Mouse (Mus musculus) limb, embryonic 14.5 days (tissue): Measurements from ENCODE around the gene Chrng. TPM values are rescaled to one million over a fixed set of nuclear protein-coding genes. Genes with fewer than 3 reads are reported as not detected.
A peak's percentile ranks its signal among the peaks of the same experiment; 100 is the strongest.

ENCODE experiments used
- ATAC-seq: fragments of 200-750 bp; cut with Nextera tagmentation; 2 replicates; pipeline ENCODE4 v1.8.0; 2017; ENCODE audit warnings: low read depth, moderate number of reproducible peaks, moderate TSS enrichment; ENCODE audit not compliant: low FRiP score
- DNase-seq: peaks from one replicate; pipeline ENCODE4 v3.0.0-alpha.2; 2015; ENCODE audit warnings: low spot score
- H3K27ac ChIP-seq: fragments of 300-500 bp; sonication (generic); replicated peaks from 2 replicates; pipeline ENCODE4 v1.5.1; 2014; ENCODE audit warnings: low read depth, mild to moderate bottlenecking, low read length, moderate library complexity, mixed read lengths
- H3K27me3 ChIP-seq: fragments of 300-500 bp; sonication (generic); 2 replicates; pipeline ENCODE4 v1.6.1; 2014; ENCODE audit warnings: low read length, mixed read lengths; ENCODE audit not compliant: control insufficient read depth, insufficient read depth
- H3K36me3 ChIP-seq: fragments of 300-500 bp; sonication (generic); 2 replicates; pipeline ENCODE4 v1.6.1; 2014; ENCODE audit warnings: mild to moderate bottlenecking, low read length, moderate library complexity, mixed read lengths; ENCODE audit not compliant: control insufficient read depth, insufficient read depth
- H3K4me1 ChIP-seq: fragments of 300-500 bp; sonication (generic); 2 replicates; pipeline ENCODE4 v1.6.1; 2014; ENCODE audit warnings: antibody characterized with exemption, low read length, mixed read lengths; ENCODE audit not compliant: control insufficient read depth, insufficient read depth
- H3K4me2 ChIP-seq: fragments of 300-500 bp; sonication (generic); replicated peaks from 2 replicates; pipeline ENCODE4 v1.6.1; 2014; ENCODE audit warnings: low read depth, mild to moderate bottlenecking, low read length, moderate library complexity; ENCODE audit not compliant: severe bottlenecking
- H3K4me3 ChIP-seq: fragments of 300-500 bp; sonication (generic); replicated peaks from 2 replicates; pipeline ENCODE4 v1.5.1; 2014; ENCODE audit warnings: low read length
- H3K9ac ChIP-seq: fragments of 300-500 bp; sonication (generic); 2 replicates; pipeline ENCODE4 v1.6.1; 2014; ENCODE audit warnings: mild to moderate bottlenecking, low read depth, low read length, moderate library complexity; ENCODE audit not compliant: severe bottlenecking
- H3K9me3 ChIP-seq: fragments of 300-500 bp; sonication (generic); 2 replicates; pipeline ENCODE4 v1.6.1; 2016; ENCODE audit warnings: low read length; ENCODE audit not compliant: control insufficient read depth
- POLR2A ChIP-seq: fragments of 200-500 bp; IDR thresholded peaks from 2 replicates; pipeline ENCODE4 v1.8.0; 2012; ENCODE audit warnings: inconsistent platforms, mild to moderate bottlenecking, moderate library complexity, borderline replicate concordance; ENCODE audit not compliant: insufficient read depth, insufficient read length; ENCODE audit errors: extremely low read depth
- WGBS: fragments of 180-500 bp; shearing (Covaris S2); extraction: QIAGEN DNeasy Blood & Tissue Kit; methylation state at CpG from one replicate; pipeline ENCODE4 v1.1.7; 2014; 5-methylcytosine and 5-hydroxymethylcytosine counted together
- polyA plus RNA-seq, 2 experiments: library from polyadenylated mRNA; depleted of rRNA in 1 of 2; stranded (reverse) in 1 of 2; unstranded in 1 of 2; fragments of >200 nt; fragmentation: Nextera tagmentation in 1 of 2; extraction: Ambion mirVana in 1 of 2; gene quantifications; 2 replicates each; pipeline versions ENCODE4 v1.2.1 to v1.2.3; 2012 to 2014

Gene Chrng
- polyA plus RNA-seq, 2 experiments: 29.3 to 44.7 TPM

DNA sequence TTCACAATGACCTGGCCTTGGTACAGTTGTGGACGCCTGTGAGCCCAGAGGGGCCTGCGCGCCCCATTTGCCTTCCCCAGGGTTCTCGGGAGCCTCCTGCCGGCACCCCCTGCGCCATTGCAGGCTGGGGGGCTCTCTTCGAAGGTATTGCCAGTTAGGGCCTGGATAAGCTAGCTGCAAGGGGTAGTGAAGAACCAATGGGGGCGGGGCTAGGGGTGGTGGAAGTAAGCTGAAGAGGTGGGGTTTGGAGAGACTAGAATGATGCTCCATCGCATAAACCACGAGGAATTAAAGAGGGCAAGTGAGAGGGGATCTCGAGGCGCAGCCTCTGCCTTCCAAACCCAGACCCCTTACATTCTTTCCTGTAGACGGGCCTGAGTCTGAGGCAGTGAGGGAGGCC, 18.9 kb upstream of the Chrng start:
- Histone ChIP-seq H3K27me3 (peaks cover 45% of the 10 kb centered on the region), H3K27ac (no peak overlapping the region), H3K4me2 (no peak overlapping the region), H3K9ac (no peak overlapping the region), H3K9me3 (no peaks in the 10 kb centered on the region), H3K4me1 (0 out of 2 replicates have a peak, but pooled peaks cover 3% of the 10 kb centered on the region), H3K4me3 (no peak overlapping the region), H3K36me3 (no peaks in the 10 kb centered on the region)
- WGBS: 10% methylated on average over 13 of the region's 13 CpGs
- DNase-seq (no peak), ATAC-seq (no peak)
- TF ChIP-seq POLR2A: no peak

DNA sequence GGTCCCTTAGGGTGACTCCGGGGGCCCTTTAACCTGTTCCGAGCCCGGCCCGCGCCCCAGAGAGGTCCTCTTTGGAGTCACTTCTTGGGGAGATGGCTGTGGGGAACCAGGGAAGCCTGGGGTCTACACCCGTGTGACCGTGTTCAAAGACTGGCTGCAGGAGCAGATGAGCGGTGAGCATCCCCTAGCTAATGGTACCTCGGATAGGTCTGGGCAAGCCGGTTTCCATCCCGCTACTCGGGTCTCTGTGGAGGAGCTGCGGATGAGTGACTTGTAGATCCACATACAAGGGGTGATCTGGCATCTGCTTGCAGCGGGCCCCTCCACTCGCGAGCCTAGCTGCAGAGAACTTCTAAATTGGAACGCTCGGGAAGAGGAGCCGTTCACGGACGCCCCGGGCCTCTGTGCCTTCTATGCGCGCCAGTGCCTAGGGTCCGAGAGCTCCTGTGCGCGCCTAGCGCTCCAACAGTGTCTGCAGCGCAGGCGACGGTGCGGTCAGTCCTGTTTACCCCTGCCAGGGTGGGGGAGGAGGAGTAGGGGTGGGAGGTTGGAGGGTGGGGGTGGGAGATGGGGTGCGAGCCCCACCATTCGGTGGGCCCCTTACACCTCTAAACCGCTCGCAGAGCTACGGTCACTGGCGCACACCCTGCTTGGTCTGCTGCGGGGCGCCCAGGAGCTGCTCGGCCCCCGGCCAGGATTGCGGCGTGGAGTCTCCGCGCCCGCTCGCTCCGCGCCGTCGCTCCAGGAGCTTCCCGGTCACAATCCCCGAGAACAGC, 18.0 kb upstream of the Chrng start:
- no peaks in the 10 kb centered on the region for H3K9me3 ChIP-seq
- 0 out of 2 replicates have a peak, but pooled peaks cover 3% of the 10 kb centered on the region for H3K4me1 ChIP-seq
- H3K27ac ChIP-seq: no peak overlapping the region
- H3K9ac ChIP-seq: peak overlapping the region; percentile 65
- DNase-seq (no peak), ATAC-seq (peak; percentile 45)
- no peak for TF ChIP-seq POLR2A
- WGBS: 4% methylated on average over 43 of the region's 54 CpGs
- H3K36me3 ChIP-seq: no peaks in the 10 kb centered on the region
- H3K27me3 ChIP-seq: peaks cover 45% of the 10 kb centered on the region
- H3K4me3 ChIP-seq: peak overlapping the region; percentile 53
- peak overlapping the region; percentile 95 for H3K4me2 ChIP-seq

DNA sequence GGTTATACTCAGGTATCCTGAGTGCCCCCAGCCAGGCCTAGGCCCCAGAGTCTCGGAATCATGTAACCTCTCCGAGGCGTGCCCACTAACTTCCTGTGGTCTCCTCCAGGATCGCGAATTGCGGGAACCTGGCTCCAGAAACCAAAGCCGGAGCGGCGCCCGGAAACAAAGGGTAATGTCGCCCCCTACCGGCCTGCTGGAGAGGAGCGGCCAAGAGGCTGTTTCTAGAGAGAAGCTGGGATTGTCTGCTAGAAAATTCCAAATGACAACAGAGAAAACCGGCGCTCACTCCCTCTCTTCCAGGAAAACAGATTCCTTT, 17.5 kb upstream of the Chrng start:
- WGBS: 5% methylated on average over 15 of the region's 15 CpGs
- Histone ChIP-seq H3K27me3 (peaks cover 45% of the 10 kb centered on the region), H3K27ac (no peak overlapping the region)

DNA sequence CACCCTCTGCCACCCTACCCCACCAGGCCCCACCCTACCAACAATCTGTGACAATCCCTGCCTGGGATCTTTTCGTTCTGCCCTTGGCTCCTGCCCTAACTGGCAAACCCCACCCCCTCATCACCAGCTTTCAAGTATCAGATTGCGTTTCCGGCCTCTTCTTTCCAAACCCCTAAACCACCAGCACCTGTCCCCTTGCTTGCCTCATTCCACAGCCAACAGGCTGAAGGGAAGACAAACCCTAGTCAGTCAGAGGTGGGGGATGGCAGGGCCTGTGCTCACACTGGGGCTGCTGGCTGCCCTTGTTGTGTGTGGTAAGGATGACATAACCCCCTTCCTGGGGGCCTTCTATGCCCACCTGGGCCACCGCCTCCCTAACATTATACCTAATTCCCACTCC, 14.0 kb upstream of the Chrng start, which contains the start of gene Chrnd:
Gene Chrnd (plus strand): TSS at position 179 of the 400 bp plus-strand sequence.
- Histone ChIP-seq H3K9me3 (no peaks in the 10 kb centered on the region), H3K4me1 (no peaks in the 10 kb centered on the region), H3K36me3 (no peaks in the 10 kb centered on the region), H3K27me3 (peaks cover 15% of the 10 kb centered on the region), H3K4me2 (0 out of 2 replicates have a peak within 1 kb of the TSS, but pooled peaks have one; percentile 7), H3K4me3 (no peak within 1 kb of the TSS), H3K9ac (peak within 1 kb of the TSS; percentile 25; the same call in 1 of the 2 replicates), H3K27ac (0 out of 2 replicates have a peak within 1 kb of the TSS, but pooled peaks have one; percentile 26)
- 28% methylated on average over 4 of the region's 4 CpGs for WGBS
- peak; percentile 62 for ATAC-seq
- no peak for TF ChIP-seq POLR2A
- DNase-seq: peak; percentile 36

More for the DNA sequence above, 17.5 kb upstream of the Chrng start:
- 0 out of 2 replicates have a peak, but pooled peaks cover 3% of the 10 kb centered on the region for H3K4me1 ChIP-seq
- TF ChIP-seq POLR2A: no peak
- H3K4me2 ChIP-seq: peak overlapping the region; percentile 95
- DNase-seq: peak; percentile 75
- peak overlapping the region; percentile 65 for H3K9ac ChIP-seq
- H3K4me3 ChIP-seq: peak overlapping the region; percentile 53
- no peaks in the 10 kb centered on the region for H3K9me3 ChIP-seq
- ATAC-seq: peak; percentile 53
- no peaks in the 10 kb centered on the region for H3K36me3 ChIP-seq

DNA sequence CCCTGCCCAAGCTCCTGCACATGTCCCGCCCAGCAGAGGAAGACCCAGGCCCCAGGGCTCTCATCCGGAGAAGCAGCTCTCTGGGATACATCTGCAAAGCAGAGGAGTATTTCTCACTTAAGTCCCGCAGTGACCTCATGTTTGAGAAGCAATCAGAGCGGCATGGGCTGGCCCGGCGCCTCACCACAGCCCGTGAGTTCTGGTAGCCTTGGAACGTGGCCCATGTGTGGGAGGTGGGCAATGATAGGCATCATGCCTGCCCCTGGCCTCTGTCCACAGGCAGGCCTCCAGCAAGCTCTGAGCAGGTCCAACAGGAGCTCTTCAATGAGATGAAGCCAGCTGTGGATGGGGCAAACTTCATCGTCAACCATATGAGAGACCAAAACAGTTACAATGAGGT, 7.2 kb upstream of the Chrng start:
- DNase-seq: no peak

More for the DNA sequence above, 7.2 kb upstream of the Chrng start:
- H3K4me3 ChIP-seq: no peak overlapping the region
- no peak for TF ChIP-seq POLR2A
- no peaks in the 10 kb centered on the region for H3K9me3 ChIP-seq
- no peak overlapping the region for H3K27ac ChIP-seq
- no peak overlapping the region for H3K4me2 ChIP-seq
- 77% methylated on average over 8 of the region's 9 CpGs for WGBS
- no peaks in the 10 kb centered on the region for H3K4me1 ChIP-seq
- no peak for ATAC-seq
- no peak overlapping the region for H3K9ac ChIP-seq
- H3K36me3 ChIP-seq: no peaks in the 10 kb centered on the region
- H3K27me3 ChIP-seq: no peaks in the 10 kb centered on the region
